Mouse (Mus musculus) forebrain, postnatal 0 days (tissue): ENCODE data around the gene Caskin1. TPM values are rescaled to one million over a fixed set of nuclear protein-coding genes. Genes with fewer than 3 reads are reported as not detected.

Source experiments
- ATAC-seq: fragments of 200-750 bp; cut with Nextera tagmentation; 2 replicates; pipeline ENCODE4 v1.8.0; 2017; ENCODE audit warnings: mild to moderate bottlenecking, moderate library complexity
- DNase-seq: peaks from one replicate; pipeline ENCODE4 v3.0.0-alpha.2; 2015
- H3K27ac ChIP-seq: fragments of 300-500 bp; sonication (generic); 2 replicates; pipeline ENCODE4 v1.5.1; 2014; ENCODE audit warnings: low read depth, mild to moderate bottlenecking, antibody characterized with exemption, low read length, moderate library complexity, mixed read lengths
- H3K27me3 ChIP-seq: fragments of 300-500 bp; sonication (generic); 2 replicates; pipeline ENCODE4 v1.6.1; 2014; ENCODE audit warnings: mild to moderate bottlenecking, low read length, mixed read lengths; ENCODE audit not compliant: insufficient read depth
- H3K36me3 ChIP-seq: fragments of 300-500 bp; sonication (generic); 2 replicates; pipeline ENCODE4 v1.6.1; 2014; ENCODE audit warnings: mild to moderate bottlenecking, moderate library complexity; ENCODE audit not compliant: insufficient read depth
- H3K4me1 ChIP-seq: fragments of 300-500 bp; sonication (generic); 2 replicates; pipeline ENCODE4 v1.6.1; 2014; ENCODE audit warnings: antibody characterized with exemption; ENCODE audit not compliant: insufficient read depth
- H3K4me2 ChIP-seq: fragments of 300-500 bp; sonication (generic); 2 replicates; pipeline ENCODE4 v1.6.1; 2014; ENCODE audit warnings: low read depth, mild to moderate bottlenecking, moderate library complexity
- H3K4me3 ChIP-seq: fragments of 300-500 bp; sonication (generic); 2 replicates; pipeline ENCODE4 v1.5.1; 2014; ENCODE audit warnings: low read depth, low read length, mixed read lengths
- H3K9ac ChIP-seq: fragments of 300-500 bp; sonication (generic); 2 replicates; pipeline ENCODE4 v1.6.1; 2014; ENCODE audit warnings: mild to moderate bottlenecking
- H3K9me3 ChIP-seq: fragments of 300-500 bp; sonication (generic); 2 replicates; pipeline ENCODE4 v1.6.1; 2016; ENCODE audit warnings: low read length
- CTCF ChIP-seq: sonication (generic); IDR thresholded peaks from 2 replicates; pipeline ENCODE4 v1.5.1; 2016; ENCODE audit warnings: antibody characterized with exemption, control low read depth, low read depth
- WGBS: fragments of 180-500 bp; shearing (Covaris S2); extraction: QIAGEN DNeasy Blood & Tissue Kit; methylation state at CpG from one replicate; pipeline ENCODE4 v1.1.7; 2014; 5-methylcytosine and 5-hydroxymethylcytosine counted together
- polyA plus RNA-seq: library from polyadenylated mRNA; unstranded; fragments of >200 nt; fragmentation: Nextera tagmentation; extraction: Ambion mirVana; gene quantifications from 2 replicates; pipeline ENCODE4 v1.2.1, GENCODE M21; 2015
- total RNA-seq: library from RNA; depleted of rRNA; stranded (reverse); fragments of >200 nt; gene quantifications from 2 replicates; pipeline ENCODE4 v1.2.3, GENCODE M21; 2014

Gene Caskin1
- total and polyA plus RNA-seq, 2 experiments from 2014 or later, result 25.3 to 113 TPM

GRCm38 (mm10) chr17:24507806-24508460, 19.5 kb downstream of the Caskin1 start:
- Histone ChIP-seq H3K4me1 (no peaks in the 10 kb centered on the region), H3K4me2 (no peak overlapping the region), H3K9me3 (no peaks in the 10 kb centered on the region), H3K4me3 (no peak overlapping the region), H3K36me3 (peaks cover 80% of the 10 kb centered on the region), H3K9ac (no peak overlapping the region), H3K27ac (no peak overlapping the region), H3K27me3 (no peaks in the 10 kb centered on the region)
- DNase-seq (no peak), ATAC-seq (no peak)
- no peak for TF ChIP-seq CTCF
- WGBS, result 75% methylated on average over 12 of the region's 12 CpGs

GRCm38 (mm10) chr17:24513609-24514008, 25.2 kb downstream of the Caskin1 start:
- Histone ChIP-seq H3K27ac (no peak overlapping the region), H3K9me3 (no peaks in the 10 kb centered on the region), H3K9ac (no peak overlapping the region), H3K4me1 (no peaks in the 10 kb centered on the region), H3K27me3 (no peaks in the 10 kb centered on the region), H3K4me3 (no peak overlapping the region), H3K36me3 (peaks cover 92% of the 10 kb centered on the region), H3K4me2 (no peak overlapping the region)
- ATAC-seq, result peak; percentile 74
- 51% methylated on average over 5 of the region's 5 CpGs for WGBS
- TF ChIP-seq CTCF, result peak; percentile 79
- DNase-seq, result peak; percentile 70

- DNase-seq (no peak), ATAC-seq (no peak; the same call in 1 of the 2 replicates)
- Histone ChIP-seq H3K36me3 (peaks cover 93% of the 10 kb centered on the region), H3K27ac (no peak overlapping the region), H3K4me1 (no peaks in the 10 kb centered on the region), H3K27me3 (no peaks in the 10 kb centered on the region), H3K9ac (no peak overlapping the region), H3K9me3 (no peaks in the 10 kb centered on the region), H3K4me3 (no peak overlapping the region), H3K4me2 (no peak overlapping the region)
- 89% methylated on average over 24 of the region's 24 CpGs for WGBS
- TF ChIP-seq CTCF, result no peak
Measured at GRCm38 (mm10) chr17:24514270-24515257, 26.2 kb downstream of the Caskin1 start.

GRCm38 (mm10) chr17:24520450-24520849, 32.0 kb downstream of the Caskin1 start:
- H3K4me3 ChIP-seq, result no peak overlapping the region
- H3K9ac ChIP-seq, result no peak overlapping the region
- H3K36me3 ChIP-seq, result peaks cover 39% of the 10 kb centered on the region
- H3K4me2 ChIP-seq, result no peak overlapping the region
- no peak for ATAC-seq
- H3K27ac ChIP-seq, result no peak overlapping the region
- H3K27me3 ChIP-seq, result no peaks in the 10 kb centered on the region
- H3K9me3 ChIP-seq, result no peaks in the 10 kb centered on the region
- 94% methylated on average over 4 of the region's 4 CpGs for WGBS
- TF ChIP-seq CTCF, result no peak
- H3K4me1 ChIP-seq, result no peaks in the 10 kb centered on the region
- no peak for DNase-seq

- whole genome bisulfite sequencing, result 85% methylated on average over 2 of the region's 2 CpGs
- no peak for TF ChIP-seq CTCF
- H3K9ac ChIP-seq, result no peak overlapping the region
Measured at GRCm38 (mm10) chr17:24524734-24525133, 36.3 kb downstream of the Caskin1 start.

GRCm38 (mm10) chr17:24527315-24527714, 38.9 kb downstream of the Caskin1 start:
- H3K4me1 ChIP-seq, result peaks cover 25% of the 10 kb centered on the region
- no peak for TF ChIP-seq CTCF
- WGBS, result under 1% methylated on average over 19 of the region's 19 CpGs
- H3K36me3 ChIP-seq, result peaks cover 14% of the 10 kb centered on the region
- no peaks in the 10 kb centered on the region for H3K27me3 ChIP-seq
- peak overlapping the region; percentile 67 for H3K4me3 ChIP-seq
- peak overlapping the region; percentile 69 for H3K9ac ChIP-seq
- peak overlapping the region; percentile 81 for H3K27ac ChIP-seq
- peak; percentile 24; the same call in 1 of the 2 replicates for ATAC-seq
- no peak for DNase-seq
- H3K4me2 ChIP-seq, result peak overlapping the region; percentile 53
- no peaks in the 10 kb centered on the region for H3K9me3 ChIP-seq

More at GRCm38 (mm10) chr17:24524734-24525133, 36.3 kb downstream of the Caskin1 start:
- ATAC-seq, result no peak
- H3K9me3 ChIP-seq, result no peaks in the 10 kb centered on the region
- peaks cover 4% of the 10 kb centered on the region for H3K36me3 ChIP-seq
- no peak overlapping the region for H3K4me3 ChIP-seq
- no peaks in the 10 kb centered on the region for H3K27me3 ChIP-seq
- H3K4me2 ChIP-seq, result no peak overlapping the region
- DNase-seq, result no peak
- H3K4me1 ChIP-seq, result peaks cover 17% of the 10 kb centered on the region
- no peak overlapping the region for H3K27ac ChIP-seq
